Mouse (Mus musculus): Measurements from ENCODE around the gene Arl5c.

Arl5c gene

DNA sequence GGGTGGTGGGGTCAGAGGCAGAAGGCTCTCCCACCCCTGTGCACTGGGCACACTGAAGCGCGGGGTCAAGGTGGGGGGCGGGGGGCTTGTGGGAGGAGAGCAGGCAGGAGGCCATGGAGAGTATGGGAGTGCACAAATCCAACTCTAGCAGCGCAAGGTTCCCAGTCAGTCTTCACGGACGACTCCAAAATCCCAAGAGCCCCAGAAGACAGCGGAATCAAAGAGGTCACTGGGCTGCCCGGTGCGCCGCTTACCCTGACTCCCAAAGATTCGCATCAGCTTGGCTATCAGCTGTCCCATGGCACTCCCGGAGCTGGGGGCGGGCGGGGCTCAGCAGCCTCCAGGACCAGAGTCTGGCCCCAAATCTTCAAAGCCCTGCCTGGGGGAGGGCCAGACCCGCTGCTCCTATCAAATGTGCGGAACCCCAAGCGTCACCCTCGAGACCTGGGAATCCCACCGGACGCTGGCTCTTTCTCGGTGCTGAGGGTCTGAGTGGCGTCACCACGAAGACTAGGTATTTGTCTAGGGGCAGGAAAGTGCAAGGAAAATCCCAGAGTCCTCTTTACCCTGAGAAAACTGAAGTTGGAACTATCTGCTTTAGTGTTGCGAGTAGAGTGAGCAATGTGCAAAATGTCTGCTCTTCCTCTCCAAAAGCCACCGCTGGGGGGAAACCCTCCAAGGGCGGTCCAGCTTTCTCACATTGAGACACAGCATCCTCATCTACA lies at the start of gene Arl5c:
Arl5c (minus strand) TSS at position 618 of the 725 bp plus-strand sequence.
- DNase-seq, result no peak

DNA sequence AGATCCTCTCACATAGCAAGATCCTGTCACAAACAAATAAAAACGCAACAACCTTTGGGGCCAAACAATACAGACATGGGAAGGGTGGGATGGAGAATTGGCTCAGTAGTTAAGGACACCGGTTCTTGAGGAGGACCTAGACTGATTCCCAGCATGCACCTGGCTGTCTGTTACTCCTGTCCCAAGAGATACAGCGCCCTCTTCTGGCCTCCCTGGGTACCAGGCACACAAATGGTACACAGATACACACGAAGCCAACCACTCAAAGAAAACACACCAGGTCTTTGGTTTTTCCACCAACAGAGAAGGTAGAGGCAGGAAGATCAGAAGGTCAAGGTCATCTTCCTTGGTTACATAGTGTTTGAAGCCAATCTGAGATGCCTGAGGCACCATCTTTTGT lies 49.6 kb upstream of the Arl5c start:
- no peak for DNase-seq

DNA sequence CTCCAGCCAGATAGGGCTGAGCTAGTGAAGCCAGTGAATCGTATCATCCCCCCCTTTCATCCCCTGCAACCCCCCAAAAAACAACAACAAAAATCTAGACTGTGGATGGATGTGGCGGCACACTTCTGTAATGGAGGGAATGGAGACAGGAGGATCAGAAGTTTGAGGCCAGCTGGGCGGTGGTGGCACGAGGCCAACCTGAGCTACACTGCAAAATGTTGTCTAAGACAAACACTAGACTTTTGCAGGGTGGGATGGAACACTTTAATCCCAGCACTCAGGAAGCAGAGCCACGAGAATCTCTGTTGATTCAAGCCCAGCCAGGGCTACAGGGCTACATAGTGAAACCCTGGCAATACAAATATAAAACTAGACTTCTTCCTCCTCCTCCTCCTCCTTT lies 48.1 kb upstream of the Arl5c start:
- no peak for DNase-seq

DNA sequence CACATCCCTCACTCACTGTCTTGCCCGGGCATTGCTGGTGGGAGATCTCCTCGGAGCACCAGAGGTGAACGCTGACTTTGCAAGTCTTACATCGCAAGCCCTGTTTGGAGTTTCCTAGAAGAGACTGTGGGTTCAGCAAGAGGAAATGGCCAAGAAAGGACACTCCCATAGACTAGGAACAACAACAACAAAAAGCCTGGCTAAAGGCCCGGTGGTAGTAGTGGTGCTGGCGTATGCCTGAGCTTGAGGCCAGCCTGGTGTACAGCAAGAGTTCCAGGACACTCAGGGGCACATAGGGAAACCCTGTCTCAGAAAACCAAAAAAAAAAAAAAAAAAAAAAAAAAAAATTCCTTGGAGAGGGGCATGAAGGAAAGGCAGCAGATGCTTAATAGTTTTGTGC lies 46.8 kb upstream of the Arl5c start:
- DNase-seq, result no peak

DNA sequence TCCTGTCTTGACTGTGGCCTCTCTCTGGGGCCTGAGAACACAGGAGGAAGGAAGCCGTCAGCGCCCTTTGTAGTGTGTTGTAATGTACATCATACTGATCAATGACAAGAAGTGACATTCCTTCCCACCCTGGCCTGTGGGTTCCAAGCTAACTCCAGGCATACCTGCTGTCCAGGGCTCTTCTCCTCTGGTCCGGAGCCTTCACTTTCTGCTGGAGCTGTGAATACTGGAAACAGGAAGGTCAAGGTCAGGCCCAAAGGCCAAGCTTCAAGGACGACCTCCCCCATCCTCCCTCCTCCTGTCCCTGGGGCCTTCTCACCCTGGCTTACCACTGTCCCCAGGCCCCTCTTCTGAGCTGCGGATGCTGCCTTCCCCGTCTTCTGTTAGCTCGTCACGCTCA lies 45.0 kb upstream of the Arl5c start:
- no peak for DNase-seq

DNA sequence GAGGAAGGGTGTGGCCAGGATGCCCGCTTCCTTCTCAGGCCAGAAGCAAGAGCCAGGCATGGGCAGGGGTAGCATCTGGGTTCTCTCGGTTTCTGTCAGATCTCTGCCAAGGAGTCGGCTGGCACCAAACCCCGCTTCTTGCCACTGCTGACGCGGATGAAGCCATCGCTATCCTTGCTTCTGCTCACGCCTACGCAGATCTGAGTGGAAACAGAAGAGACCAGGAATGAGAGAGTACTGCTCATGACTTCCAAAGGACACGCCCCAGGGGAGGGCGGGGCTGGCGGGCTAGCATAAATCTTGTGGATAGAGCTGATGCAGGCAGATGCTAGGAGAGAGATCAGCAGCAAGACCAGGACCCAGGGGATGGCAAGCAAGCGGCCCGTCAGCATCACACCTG lies 41.9 kb upstream of the Arl5c start:
- no peak for DNase-seq

DNA sequence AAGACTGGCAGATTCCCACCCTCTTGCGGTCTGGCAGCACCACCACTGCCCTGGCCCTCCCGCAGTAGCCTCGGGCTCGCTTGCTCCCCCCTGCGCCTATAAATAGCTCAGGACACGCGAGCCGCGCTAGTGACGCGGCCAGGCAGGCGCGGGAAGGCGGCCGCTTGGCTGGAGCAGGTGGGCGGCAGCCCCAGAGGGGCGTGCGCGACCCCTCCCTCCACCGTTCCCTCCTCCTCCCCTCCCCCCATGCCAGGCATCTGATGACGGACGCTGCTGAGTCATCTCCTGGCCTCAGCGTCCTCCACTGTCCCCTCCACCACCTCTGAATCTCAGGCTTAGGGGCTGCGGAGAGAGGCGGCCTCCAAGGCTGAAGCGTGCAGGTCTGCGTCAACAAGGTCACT lies 40.0 kb upstream of the Arl5c start:
- peak; percentile 68 for DNase-seq

DNA sequence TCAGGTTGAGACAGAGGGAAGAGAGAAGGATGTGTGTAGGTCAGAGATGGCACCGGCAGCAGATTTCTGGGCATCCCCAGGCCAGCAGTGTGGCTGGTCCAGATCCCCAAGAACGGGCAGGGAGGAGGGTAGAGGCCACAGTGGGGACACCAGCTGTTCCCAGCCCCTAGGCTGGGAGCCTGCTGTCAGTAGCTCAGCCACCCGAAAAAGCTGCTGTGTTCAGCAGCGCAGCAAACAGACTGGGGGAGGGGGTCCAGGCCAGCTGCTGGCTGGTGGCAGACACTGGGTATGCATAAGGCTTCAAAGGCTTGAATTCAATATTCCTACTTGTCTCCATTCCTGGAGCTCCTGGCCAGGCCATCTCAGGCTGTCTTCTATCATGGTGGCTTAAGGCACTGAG lies 38.9 kb upstream of the Arl5c start:
- DNase-seq, result no peak

DNA sequence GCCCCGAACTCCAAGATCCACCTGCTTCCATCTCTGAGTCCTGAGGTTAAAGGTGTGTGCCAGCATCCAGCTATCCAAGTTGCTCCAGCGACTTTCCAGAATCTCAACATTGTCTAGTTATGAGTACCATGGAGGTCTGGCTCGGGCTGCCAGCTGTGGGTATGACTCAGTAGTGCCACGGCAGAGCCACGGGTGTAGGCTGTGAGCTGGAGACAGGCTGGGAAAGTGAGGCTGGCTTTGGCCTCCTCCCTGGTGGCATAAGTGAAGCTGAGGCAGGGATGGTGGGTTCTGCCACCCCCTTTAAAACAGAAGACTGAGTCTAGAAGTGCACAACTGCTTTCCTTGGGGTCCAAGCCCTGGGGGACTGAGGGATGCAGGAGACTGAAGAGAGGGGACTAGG lies 38.1 kb upstream of the Arl5c start:
- DNase-seq, result no peak

DNA sequence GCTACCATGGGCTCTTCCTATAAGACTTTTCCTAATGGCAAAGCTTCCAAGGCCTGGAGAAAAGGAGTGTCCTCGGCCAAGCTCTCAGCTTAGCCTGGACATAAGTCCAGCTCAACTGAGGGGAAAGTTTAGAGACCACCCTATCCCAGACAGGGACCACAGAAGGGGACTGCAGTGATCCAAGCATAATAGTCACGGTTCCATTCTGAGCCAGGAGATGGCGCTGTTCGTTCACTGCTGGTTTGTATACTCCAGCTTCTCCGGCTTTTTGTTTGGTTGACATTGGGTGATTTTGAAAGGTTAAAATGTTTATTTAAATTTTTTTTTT lies 35.4 kb upstream of the Arl5c start:
- DNase-seq, result peak; percentile 70

DNA sequence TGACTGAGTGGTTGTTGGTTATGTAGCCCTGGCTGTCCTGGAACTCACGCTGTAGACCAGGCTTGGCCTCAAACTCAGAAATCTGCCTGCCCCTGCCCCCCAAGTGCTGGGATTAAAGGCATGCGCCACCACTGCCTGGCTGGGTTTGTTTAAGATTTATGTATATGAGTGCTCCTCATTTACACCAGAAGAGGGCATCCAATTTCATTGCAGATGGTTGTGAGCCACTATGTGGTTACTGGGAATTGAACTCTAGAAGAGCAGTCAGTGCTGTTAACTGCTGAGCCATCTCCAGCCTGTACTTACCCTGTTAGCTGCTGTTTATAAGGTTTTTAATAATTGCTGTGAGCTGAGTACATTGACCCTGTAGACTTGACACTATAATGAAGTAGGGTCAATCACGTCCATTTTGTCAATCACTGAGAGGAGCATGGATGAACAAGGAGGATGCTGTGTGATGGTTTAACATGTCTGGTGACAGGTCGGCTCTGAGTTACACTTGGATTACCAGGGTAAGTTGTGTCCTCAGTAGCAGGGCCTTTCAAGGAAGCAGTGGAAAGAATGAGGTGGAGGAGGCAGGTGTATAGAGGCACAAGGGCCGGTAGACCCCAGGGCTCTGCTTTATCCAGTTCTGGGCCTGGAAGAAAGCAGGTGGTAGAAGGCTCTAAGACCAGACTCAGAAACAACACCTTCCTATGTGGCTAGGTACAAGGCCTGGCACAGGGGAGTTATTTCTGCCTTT lies 34.9 kb upstream of the Arl5c start:
- no peak for DNase-seq

DNA sequence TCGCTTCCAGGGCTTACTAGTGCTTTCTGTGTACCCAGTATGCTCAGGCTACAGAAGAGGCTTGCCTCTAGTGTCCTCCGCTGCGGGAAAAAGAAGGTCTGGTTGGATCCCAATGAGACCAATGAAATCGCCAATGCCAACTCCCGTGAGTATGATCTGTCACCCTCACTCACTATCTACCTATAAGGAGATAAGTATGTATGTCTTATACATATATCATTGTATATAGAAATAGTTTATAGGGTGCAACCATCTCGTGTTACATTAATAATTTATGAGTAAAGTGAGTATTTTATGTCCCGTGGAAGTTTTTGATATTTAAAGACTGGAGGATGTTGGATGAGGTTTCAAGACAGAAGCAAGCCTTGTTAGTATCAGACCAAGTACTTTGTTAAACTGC lies 31.8 kb upstream of the Arl5c start:
- no peak for DNase-seq

DNA sequence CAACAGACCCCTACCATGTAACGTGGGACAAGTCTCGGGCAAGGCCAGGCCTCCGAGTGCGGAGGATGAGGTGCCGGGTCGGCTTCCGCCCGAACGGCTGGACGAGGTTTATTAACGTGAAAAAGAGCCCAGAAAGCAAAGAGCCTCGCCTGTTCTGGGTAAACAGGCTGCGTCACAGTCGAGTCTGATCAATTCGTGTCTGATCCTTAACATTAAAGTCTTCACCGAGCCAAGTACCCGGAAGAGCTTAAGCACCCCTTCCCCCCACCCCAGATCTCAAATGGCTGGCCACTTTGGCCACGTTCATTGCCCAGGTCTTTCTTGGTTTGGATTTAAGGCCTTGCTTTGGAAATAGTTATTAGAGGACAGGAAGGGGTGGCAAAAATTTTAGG lies 31.3 kb upstream of the Arl5c start:
- no peak for DNase-seq

DNA sequence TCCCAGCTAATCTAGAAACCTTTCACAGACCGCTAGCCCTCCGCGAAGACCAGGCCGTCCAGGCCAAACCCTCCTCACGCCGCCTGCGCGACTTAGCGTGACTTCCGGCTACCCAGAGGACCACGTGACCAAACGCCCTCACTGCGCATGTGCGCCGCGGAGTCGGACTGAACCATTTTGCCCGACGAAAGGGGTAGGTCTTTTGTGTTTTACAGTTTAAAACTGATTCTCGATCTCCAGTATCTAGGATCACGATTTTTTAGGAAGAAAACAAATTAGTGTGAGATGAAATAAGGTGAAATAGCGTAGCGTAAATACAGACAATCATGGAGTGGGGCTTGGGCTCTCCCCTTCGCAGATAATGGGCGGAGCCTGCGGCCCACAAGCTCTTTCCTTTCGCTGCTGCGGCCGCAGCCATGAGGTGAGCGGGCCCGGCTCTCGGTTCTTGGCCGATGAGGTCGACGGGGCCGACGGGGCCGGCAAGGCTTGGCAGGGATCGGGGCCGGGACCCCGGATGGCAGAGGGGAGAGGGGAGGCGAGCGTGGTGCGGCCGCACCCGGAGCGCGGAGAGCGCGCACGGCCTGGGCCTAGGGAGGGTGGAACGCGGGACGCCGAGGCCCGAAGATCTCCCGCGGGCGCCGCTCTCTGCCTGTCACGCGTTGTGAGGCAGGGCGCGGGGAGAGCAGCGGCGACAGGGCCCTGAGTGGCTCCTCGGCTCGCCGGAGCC lies 30.8 kb upstream of the Arl5c start, which contains the start of gene Rpl19:
Rpl19 (plus strand) TSS at position 141 of the 727 bp plus-strand sequence.
- peak; percentile 93 for DNase-seq

DNA sequence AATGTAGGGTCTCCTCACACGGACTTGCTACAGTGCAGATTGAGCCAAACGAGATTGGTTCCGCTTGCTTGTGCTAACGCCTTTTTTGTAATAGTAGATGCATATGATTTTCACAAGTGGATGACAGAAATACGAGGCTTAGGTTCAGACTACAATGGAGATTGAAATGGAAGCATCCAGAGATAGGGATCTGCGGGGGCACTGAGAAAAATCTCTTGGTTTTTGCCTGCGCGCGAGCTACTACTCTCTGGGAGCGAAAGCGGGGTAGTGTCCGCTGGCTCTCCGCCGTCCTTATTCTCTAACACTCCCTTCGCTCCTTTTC lies 30.2 kb upstream of the Arl5c start:
- no peak for DNase-seq

DNA sequence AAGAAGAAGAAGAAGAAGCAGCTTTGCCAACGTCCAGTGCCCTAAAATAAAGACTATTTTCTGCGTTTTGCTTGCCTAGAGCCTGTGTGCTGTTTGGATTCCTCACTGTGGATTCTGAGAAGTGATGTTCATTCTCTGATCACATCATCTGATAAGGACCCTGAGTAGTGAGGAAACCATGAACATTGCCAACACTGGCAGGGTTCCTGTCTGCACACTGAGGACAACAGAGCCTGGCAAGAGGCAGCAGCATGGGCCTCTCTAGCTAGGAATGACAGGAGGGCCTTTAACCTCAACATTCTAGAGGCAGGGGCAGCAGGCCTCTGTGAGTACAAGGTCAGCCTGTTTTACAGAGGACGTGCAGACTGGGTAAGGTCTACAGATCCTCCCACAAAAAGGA lies 28.5 kb upstream of the Arl5c start:
- DNase-seq, result no peak

DNA sequence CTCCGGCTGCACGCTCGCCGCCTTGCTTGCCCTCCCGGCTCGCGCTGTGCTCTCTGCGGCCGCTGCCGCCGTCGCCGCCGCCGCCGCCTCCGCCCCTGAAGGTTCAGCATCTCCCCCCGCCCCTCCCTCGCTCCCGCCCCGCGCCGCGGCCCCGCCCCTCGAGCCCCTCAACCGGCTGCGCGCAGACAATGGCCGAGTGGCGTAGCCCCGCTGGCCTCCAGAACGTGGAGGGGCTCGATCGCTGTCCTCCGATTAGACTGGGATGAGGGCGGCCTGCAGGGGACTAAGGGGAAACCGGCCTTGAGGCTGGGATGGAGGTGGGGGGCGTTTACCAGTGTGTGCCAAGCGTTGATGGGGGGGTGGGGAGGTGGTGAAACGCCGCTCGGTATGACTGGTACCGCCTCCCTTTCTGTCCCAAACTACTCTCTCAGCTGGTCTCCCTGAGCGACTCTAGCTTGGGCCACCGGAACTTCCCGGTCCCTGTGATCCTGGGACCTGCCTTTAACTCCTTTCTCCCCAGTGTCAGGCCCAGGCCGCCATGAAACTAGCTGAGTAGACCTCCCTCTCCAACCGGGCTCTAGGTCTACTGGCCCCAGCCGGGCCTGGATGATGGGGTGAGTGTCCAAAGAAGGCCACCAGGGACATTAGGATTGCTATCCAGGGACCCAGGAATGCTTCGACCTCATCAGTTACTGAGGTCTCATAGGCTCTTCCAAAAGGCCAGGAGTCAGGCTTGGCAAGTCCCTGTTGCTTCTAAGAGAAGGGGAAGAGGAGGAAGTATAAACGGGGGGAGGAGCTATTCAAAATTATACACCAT lies 26.8 kb upstream of the Arl5c start, which contains the start of gene Cacnb1:
Cacnb1 (minus strand) TSS at position 480 of the 817 bp plus-strand sequence.
- peak; percentile 51 for DNase-seq

DNA sequence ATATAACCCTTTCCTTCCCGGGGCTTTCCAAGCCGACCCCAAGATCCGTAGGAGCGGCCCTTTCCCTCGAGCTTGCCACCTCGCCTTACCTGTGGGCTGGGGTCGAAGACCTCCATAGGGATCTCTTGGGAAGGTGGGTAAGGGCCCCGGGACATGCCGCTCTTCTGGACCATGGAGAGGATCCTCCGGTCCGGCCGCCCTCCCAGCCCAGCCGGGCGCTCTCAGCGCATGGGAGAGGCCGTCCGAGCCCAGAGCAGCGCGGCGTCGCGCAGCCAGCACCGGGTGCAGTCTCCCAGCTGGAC lies 26.2 kb upstream of the Arl5c start:
- DNase-seq, result no peak

DNA sequence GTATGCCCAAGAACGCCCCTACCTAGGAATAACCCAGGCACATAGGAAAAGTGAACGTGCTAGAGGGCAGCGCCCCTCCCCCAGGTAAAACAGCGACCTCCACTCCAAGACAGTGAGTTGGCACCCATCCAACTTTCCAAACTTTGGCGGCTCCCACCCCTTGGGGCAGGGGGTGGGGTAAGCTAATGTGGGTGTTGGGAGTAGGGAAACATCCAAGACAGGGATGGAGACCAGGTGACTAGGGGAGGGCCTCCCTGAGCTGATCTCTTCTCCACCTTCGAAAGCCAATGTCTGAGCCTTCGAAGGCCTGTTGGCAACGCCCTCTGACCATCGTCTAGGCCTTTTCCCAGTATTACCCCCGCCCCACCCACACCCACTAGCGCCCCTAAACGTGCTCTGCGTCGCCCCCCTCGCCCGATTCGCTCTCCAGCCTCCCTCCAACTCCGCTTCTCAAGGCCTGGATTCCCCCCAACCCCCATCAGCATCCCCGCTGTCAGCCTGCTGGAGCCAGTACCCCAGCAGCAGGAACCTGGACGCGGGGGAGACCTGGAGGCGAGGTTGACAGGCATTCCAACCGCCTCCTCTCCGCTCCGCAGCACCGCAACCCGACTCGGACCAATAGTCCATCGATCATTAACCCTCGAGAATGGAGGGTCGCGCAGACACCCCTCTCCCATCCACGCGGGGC lies 25.7 kb upstream of the Arl5c start:
- DNase-seq, result peak; percentile 50

DNA sequence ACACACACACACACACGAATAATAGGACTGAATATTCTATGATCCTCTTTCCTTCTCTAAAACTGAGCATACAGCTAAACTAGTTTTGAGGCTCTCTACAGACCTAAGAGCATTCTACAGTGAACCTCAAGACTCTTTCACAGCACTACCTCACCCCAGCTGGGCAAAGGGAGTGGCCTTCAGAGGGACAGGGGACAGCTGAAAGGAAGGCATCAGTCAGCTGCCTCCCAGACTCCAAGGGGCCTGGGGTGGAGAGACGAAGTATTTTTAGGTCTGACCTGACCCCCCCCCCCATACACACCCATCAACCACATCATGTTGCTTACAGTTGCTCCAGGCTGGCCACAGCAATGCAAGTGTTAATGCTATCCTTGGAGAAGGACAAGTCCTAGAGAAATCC lies 25.1 kb upstream of the Arl5c start:
- no peak for DNase-seq

DNA sequence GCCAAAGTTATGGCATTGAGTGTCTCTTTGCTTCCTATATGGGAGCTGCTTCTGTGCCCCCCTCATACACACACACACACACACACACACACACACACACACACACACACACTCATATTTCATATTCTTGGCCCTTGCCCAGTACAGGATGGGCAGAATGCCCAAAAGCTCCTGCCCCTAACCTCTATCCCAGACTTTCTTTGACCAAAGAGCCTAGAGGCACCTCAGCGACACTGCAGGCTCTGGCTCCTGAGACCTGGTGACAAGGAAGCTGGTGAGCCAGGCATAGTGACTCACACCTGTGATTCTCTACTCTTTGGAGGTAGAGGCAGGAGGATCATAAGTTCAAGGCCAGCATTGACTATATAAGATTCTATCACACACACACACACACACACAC lies 24.7 kb upstream of the Arl5c start:
- no peak for DNase-seq

DNA sequence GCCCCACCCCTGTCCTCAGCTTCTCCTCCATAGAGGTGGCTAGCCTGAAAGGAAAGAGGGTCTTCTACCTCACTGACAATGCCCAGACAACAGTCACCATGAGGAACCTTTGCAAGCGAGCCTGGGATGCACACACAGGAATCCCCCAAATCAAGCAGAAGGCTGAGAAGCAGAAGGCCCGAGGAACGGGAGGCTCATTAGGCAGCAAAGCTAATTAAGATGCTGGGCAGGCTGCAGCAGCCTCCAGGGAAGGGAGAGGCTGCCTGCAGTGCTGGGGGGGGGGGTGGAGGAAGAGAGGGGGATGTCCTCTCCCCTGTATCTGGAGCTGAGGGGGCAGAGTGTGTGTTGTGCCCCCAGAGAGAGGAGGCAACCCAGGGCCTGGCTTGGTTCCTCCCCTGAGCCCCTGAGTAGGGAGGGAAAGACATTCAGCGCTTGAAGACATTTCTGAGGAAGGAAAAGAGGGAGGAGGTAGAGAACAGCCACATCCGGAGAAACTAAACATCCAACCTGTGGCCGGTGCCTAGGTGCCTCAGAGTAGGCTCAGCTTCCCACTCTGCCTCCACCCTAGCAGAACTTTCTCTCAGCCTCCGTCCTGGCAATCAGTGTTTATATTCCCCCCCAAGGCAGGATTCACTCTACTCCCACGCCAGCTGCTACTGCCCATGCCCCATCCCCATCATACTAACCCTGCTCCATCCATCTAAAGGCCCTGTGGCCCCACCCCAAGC lies 24.1 kb upstream of the Arl5c start:
- DNase-seq, result no peak

Data from cerebellum, adult 11 months (tissue).